Mouse (Mus musculus): ENCODE data around the gene Coa5. TPM values are rescaled to one million over a fixed set of nuclear protein-coding genes. Genes with fewer than 3 reads are reported as not detected.

Gene Coa5
- polyA plus RNA-seq, 1 experiment = 41.3 TPM

- H3ac ChIP-seq (ENCODE audit: control insufficient read depth, insufficient read length) = no peak overlapping the region
- H3K79me2 ChIP-seq (ENCODE audit: control insufficient read depth, insufficient read depth) = no peaks in the 10 kb centered on the region
- H3K4me2 ChIP-seq (ENCODE audit: low read depth) = no peak overlapping the region
- no peaks in the 10 kb centered on the region for H3K27me3 ChIP-seq (ENCODE audit: control insufficient read depth, insufficient read depth, insufficient read length)
- no peaks in the 10 kb centered on the region for H3K36me3 ChIP-seq (ENCODE audit: control insufficient read depth, insufficient read depth)
- TF ChIP-seq MYOG (IDR thresholded peaks at IDR 0.05; ENCODE audit: control insufficient read depth in 1 of 3, insufficient read depth in 1 of 3, insufficient read length in 2 of 3, low read depth in 2 of 3) = no peak
- no peak for TF ChIP-seq TCF3 (IDR thresholded peaks at IDR 0.05; ENCODE audit: insufficient read length, low read depth)
- no peak for TF ChIP-seq MYOD1 (IDR thresholded peaks at IDR 0.05; ENCODE audit: control insufficient read depth in 1 of 3, insufficient read length in 2 of 3, low read depth in 2 of 3)
- TF ChIP-seq TCF12 (IDR thresholded peaks at IDR 0.05; ENCODE audit: insufficient read depth, poor library complexity, severe bottlenecking) = no peak
- no peak for TF ChIP-seq CEBPB (IDR thresholded peaks at IDR 0.05; ENCODE audit: insufficient read depth, poor library complexity, severe bottlenecking)
- no peak for TF ChIP-seq MAX (IDR thresholded peaks at IDR 0.05; ENCODE audit: low read depth)
- no peak for TF ChIP-seq POLR2A (IDR thresholded peaks at IDR 0.05; ENCODE audit: insufficient read length, low read depth)
- no peak for TF ChIP-seq SRF (IDR thresholded peaks at IDR 0.05; ENCODE audit: control insufficient read depth, insufficient read length, low read depth)
- TF ChIP-seq E2F4 (IDR thresholded peaks at IDR 0.05; ENCODE audit: insufficient read depth) = no peak
- no peak for TF ChIP-seq POLR2AphosphoS2 (IDR thresholded peaks at IDR 0.05; ENCODE audit: insufficient read length, low read depth)
- no peak for TF ChIP-seq REST (IDR thresholded peaks at IDR 0.05; ENCODE audit: insufficient read depth, insufficient read length)
- no peak overlapping the region for H3K4me3 ChIP-seq
Observed at GRCm38 (mm10) chr1:37380913-37381312, 49.0 kb downstream of the Coa5 start.

GRCm38 (mm10) chr1:37379536-37379935 lies 50.4 kb downstream of the Coa5 start:
- TF ChIP-seq TCF3 (IDR thresholded peaks at IDR 0.05; ENCODE audit: insufficient read length, low read depth) (no peak), POLR2AphosphoS2 (IDR thresholded peaks at IDR 0.05; ENCODE audit: insufficient read length, low read depth) (no peak), E2F4 (IDR thresholded peaks at IDR 0.05; ENCODE audit: insufficient read depth) (no peak), CEBPB (IDR thresholded peaks at IDR 0.05; ENCODE audit: insufficient read depth, poor library complexity, severe bottlenecking) (no peak), MYOD1 (IDR thresholded peaks at IDR 0.05; ENCODE audit: control insufficient read depth in 1 of 3, insufficient read length in 2 of 3, low read depth in 2 of 3) (no peak), SRF (IDR thresholded peaks at IDR 0.05; ENCODE audit: control insufficient read depth, insufficient read length, low read depth) (no peak), POLR2A (IDR thresholded peaks at IDR 0.05; ENCODE audit: insufficient read length, low read depth) (no peak), REST (IDR thresholded peaks at IDR 0.05; ENCODE audit: insufficient read depth, insufficient read length) (no peak), TCF12 (IDR thresholded peaks at IDR 0.05; ENCODE audit: insufficient read depth, poor library complexity, severe bottlenecking) (no peak), USF1 (IDR thresholded peaks at IDR 0.05; ENCODE audit: low read depth) (no peak), MAX (IDR thresholded peaks at IDR 0.05; ENCODE audit: low read depth) (no peak), MYOG (IDR thresholded peaks at IDR 0.05; ENCODE audit: control insufficient read depth in 1 of 3, insufficient read depth in 1 of 3, insufficient read length in 2 of 3, low read depth in 2 of 3) (no peak)
- no peaks in the 10 kb centered on the region for H3K36me3 ChIP-seq (ENCODE audit: control insufficient read depth, insufficient read depth)
- no peak overlapping the region for H3K4me3 ChIP-seq
- no peaks in the 10 kb centered on the region for H3K27me3 ChIP-seq (ENCODE audit: control insufficient read depth, insufficient read depth, insufficient read length)
- no peak overlapping the region for H3K4me2 ChIP-seq (ENCODE audit: low read depth)
- no peaks in the 10 kb centered on the region for H3K79me2 ChIP-seq (ENCODE audit: control insufficient read depth, insufficient read depth)
- no peak overlapping the region for H3ac ChIP-seq (ENCODE audit: control insufficient read depth, insufficient read length)

GRCm38 (mm10) chr1:37378095-37378494 lies 51.8 kb downstream of the Coa5 start:
- Histone ChIP-seq H3K79me2 (ENCODE audit: control insufficient read depth, insufficient read depth) (no peaks in the 10 kb centered on the region), H3K27me3 (ENCODE audit: control insufficient read depth, insufficient read depth, insufficient read length) (no peaks in the 10 kb centered on the region), H3K4me3 (no peak overlapping the region), H3K36me3 (ENCODE audit: control insufficient read depth, insufficient read depth) (no peaks in the 10 kb centered on the region), H3ac (ENCODE audit: control insufficient read depth, insufficient read length) (no peak overlapping the region), H3K4me2 (ENCODE audit: low read depth) (no peak overlapping the region)
- TF ChIP-seq POLR2AphosphoS2 (IDR thresholded peaks at IDR 0.05; ENCODE audit: insufficient read length, low read depth) = no peak

GRCm38 (mm10) chr1:37376751-37377150 lies 53.2 kb downstream of the Coa5 start:
- H3K4me2 ChIP-seq (ENCODE audit: low read depth) = no peak overlapping the region
- no peak overlapping the region for H3K4me3 ChIP-seq
- H3K79me2 ChIP-seq (ENCODE audit: control insufficient read depth, insufficient read depth) = no peaks in the 10 kb centered on the region
- H3K36me3 ChIP-seq (ENCODE audit: control insufficient read depth, insufficient read depth) = no peaks in the 10 kb centered on the region
- no peak overlapping the region for H3ac ChIP-seq (ENCODE audit: control insufficient read depth, insufficient read length)
- H3K27me3 ChIP-seq (ENCODE audit: control insufficient read depth, insufficient read depth, insufficient read length) = no peaks in the 10 kb centered on the region
- TF ChIP-seq CEBPB (IDR thresholded peaks at IDR 0.05; ENCODE audit: insufficient read depth, poor library complexity, severe bottlenecking) (no peak), REST (IDR thresholded peaks at IDR 0.05; ENCODE audit: insufficient read depth, insufficient read length) (no peak), TCF12 (IDR thresholded peaks at IDR 0.05; ENCODE audit: insufficient read depth, poor library complexity, severe bottlenecking) (no peak), POLR2A (IDR thresholded peaks at IDR 0.05; ENCODE audit: insufficient read length, low read depth) (no peak), SRF (IDR thresholded peaks at IDR 0.05; ENCODE audit: control insufficient read depth, insufficient read length, low read depth) (no peak), POLR2AphosphoS2 (IDR thresholded peaks at IDR 0.05; ENCODE audit: insufficient read length, low read depth) (no peak), MAX (IDR thresholded peaks at IDR 0.05; ENCODE audit: low read depth) (no peak), MYOG (IDR thresholded peaks at IDR 0.05; ENCODE audit: control insufficient read depth in 1 of 3, insufficient read depth in 1 of 3, insufficient read length in 2 of 3, low read depth in 2 of 3) (no peak), USF1 (IDR thresholded peaks at IDR 0.05; ENCODE audit: low read depth) (no peak), TCF3 (IDR thresholded peaks at IDR 0.05; ENCODE audit: insufficient read length, low read depth) (no peak), E2F4 (IDR thresholded peaks at IDR 0.05; ENCODE audit: insufficient read depth) (no peak), MYOD1 (IDR thresholded peaks at IDR 0.05; ENCODE audit: control insufficient read depth in 1 of 3, insufficient read length in 2 of 3, low read depth in 2 of 3) (no peak)

GRCm38 (mm10) chr1:37376177-37376576 lies 53.7 kb downstream of the Coa5 start:
- Histone ChIP-seq H3K79me2 (ENCODE audit: control insufficient read depth, insufficient read depth) (no peaks in the 10 kb centered on the region), H3K36me3 (ENCODE audit: control insufficient read depth, insufficient read depth) (no peaks in the 10 kb centered on the region), H3K27me3 (ENCODE audit: control insufficient read depth, insufficient read depth, insufficient read length) (no peaks in the 10 kb centered on the region), H3K4me3 (no peak overlapping the region), H3K4me2 (ENCODE audit: low read depth) (no peak overlapping the region), H3ac (ENCODE audit: control insufficient read depth, insufficient read length) (no peak overlapping the region)
- TF ChIP-seq MYOG (IDR thresholded peaks at IDR 0.05; ENCODE audit: control insufficient read depth in 1 of 3, insufficient read depth in 1 of 3, insufficient read length in 2 of 3, low read depth in 2 of 3) = no peak
- no peak for TF ChIP-seq TCF3 (IDR thresholded peaks at IDR 0.05; ENCODE audit: insufficient read length, low read depth)
- no peak for TF ChIP-seq POLR2A (IDR thresholded peaks at IDR 0.05; ENCODE audit: insufficient read length, low read depth)
- no peak for TF ChIP-seq POLR2AphosphoS2 (IDR thresholded peaks at IDR 0.05; ENCODE audit: insufficient read length, low read depth)
